ENCODE assay signal across 12 mouse cellular contexts in genomic region chr6:113600543-113601139, GRCm38 (mm10). TPM values are rescaled to one million over a fixed set of nuclear protein-coding genes. Genes with fewer than 3 reads are reported as not detected.
DNase-seq lines count a peak whose midpoint lies in the region; ATAC-seq lines count a peak whose summit lies in the region.
"Had no signal": no experiment of that assay in that cellular context is flagged by ENCODE, and none has a peak within 500 bp of the region (broad histone marks: within the 10 kb centered on the region; RNA-seq: fewer than 3 reads in every experiment).

Gene Fancd2os, minus strand, starts transcription at chr6:113600715.

- H3K9ac ChIP-seq in forebrain, embryonic 11.5 days (ENCODE audit: low read length), result peak within 1 kb of the TSS; percentile 41
- no peak within 1 kb of the TSS for H3K9ac ChIP-seq in forebrain, embryonic 14.5 days (ENCODE audit: low read length)
- no peak within 1 kb of the TSS; the same call in 1 of the 2 replicates for H3K9ac ChIP-seq in midbrain, embryonic 12.5 days (replicated peaks)
- no peak within 1 kb of the TSS for H3K9ac ChIP-seq in midbrain, embryonic 15.5 days
- H3K9ac ChIP-seq in hindbrain, embryonic 16.5 days (ENCODE audit: low read depth, low read length), result 0 out of 2 replicates have a peak within 1 kb of the TSS, but pooled peaks have one; percentile 1
- no peak within 1 kb of the TSS for H3K9ac ChIP-seq in stomach, embryonic 15.5 days
- H3K9ac ChIP-seq: forebrain, postnatal 0 days had no signal

- no peak for ATAC-seq in forebrain, embryonic 11.5 days (replicated peaks; ENCODE audit: low FRiP score)
- ATAC-seq in forebrain, embryonic 14.5 days, result no peak
- ATAC-seq in midbrain, embryonic 12.5 days (ENCODE audit: low FRiP score, low read depth), result 0 out of 2 replicates have a peak, but pooled peaks have one; percentile 8
- ATAC-seq in midbrain, embryonic 15.5 days (replicated peaks), result no peak
- no peak for ATAC-seq in hindbrain, embryonic 16.5 days
- no peak for ATAC-seq in stomach, embryonic 15.5 days (ENCODE audit: insufficient read depth, low FRiP score, low read depth)
- ATAC-seq: forebrain, postnatal 0 days had no signal

- DNase-seq in forebrain, embryonic 11.5 days (ENCODE audit: low spot score), result peak; percentile 63
- DNase-seq in forebrain, embryonic 14.5 days (ENCODE audit: low spot score), result no peak
- no peak for DNase-seq in lung, postnatal 14 days
- DNase-seq in layer of hippocampus, postnatal 10 days (ENCODE audit: low spot score in 2 of 2), result no peak
- DNase-seq: cerebellum, postnatal 10 days; forebrain, postnatal 0 days; layer of hippocampus, adult 9-11 months had no signal

- peaks cover 5% of the 10 kb centered on the region; the same call in 1 of the 2 replicates for H3K4me1 ChIP-seq in forebrain, embryonic 11.5 days (replicated peaks; ENCODE audit: control insufficient read depth, insufficient read depth, low read length)
- H3K4me1 ChIP-seq in forebrain, embryonic 14.5 days (ENCODE audit: control insufficient read depth, insufficient read depth, low read length), result peaks cover 4% of the 10 kb centered on the region
- peaks cover 15% of the 10 kb centered on the region for H3K4me1 ChIP-seq in midbrain, embryonic 12.5 days
- H3K4me1 ChIP-seq in midbrain, embryonic 15.5 days, result peaks cover 5% of the 10 kb centered on the region
- H3K4me1 ChIP-seq in hindbrain, embryonic 16.5 days (ENCODE audit: control insufficient read depth, insufficient read depth, low read depth, low read length), result peaks cover 4% of the 10 kb centered on the region
- peaks cover 9% of the 10 kb centered on the region; the same call in 1 of the 2 replicates for H3K4me1 ChIP-seq in stomach, embryonic 15.5 days

- H3K9me3 ChIP-seq in forebrain, embryonic 11.5 days (ENCODE audit: control insufficient read depth, low read length), result no peaks in the 10 kb centered on the region
- H3K9me3 ChIP-seq in forebrain, embryonic 14.5 days (replicated peaks; ENCODE audit: control insufficient read depth, low read length), result no peaks in the 10 kb centered on the region
- H3K9me3 ChIP-seq in midbrain, embryonic 12.5 days, result no peaks in the 10 kb centered on the region
- no peaks in the 10 kb centered on the region for H3K9me3 ChIP-seq in midbrain, embryonic 15.5 days
- H3K9me3 ChIP-seq in hindbrain, embryonic 16.5 days (ENCODE audit: control insufficient read depth, low read length), result no peaks in the 10 kb centered on the region
- no peaks in the 10 kb centered on the region for H3K9me3 ChIP-seq in stomach, embryonic 15.5 days

- no peak within 1 kb of the TSS for H3K27ac ChIP-seq in forebrain, embryonic 11.5 days (ENCODE audit: low read depth, low read length)
- no peak within 1 kb of the TSS for H3K27ac ChIP-seq in forebrain, embryonic 14.5 days (ENCODE audit: low read depth, low read length)
- H3K27ac ChIP-seq in midbrain, embryonic 12.5 days (replicated peaks), result no peak within 1 kb of the TSS
- no peak within 1 kb of the TSS for H3K27ac ChIP-seq in midbrain, embryonic 15.5 days
- no peak within 1 kb of the TSS for H3K27ac ChIP-seq in hindbrain, embryonic 16.5 days (ENCODE audit: low read depth, low read length)
- no peak within 1 kb of the TSS; the same call in 1 of the 2 replicates for H3K27ac ChIP-seq in stomach, embryonic 15.5 days

- H3K4me3 ChIP-seq in forebrain, embryonic 11.5 days (ENCODE audit: low read depth, low read length), result no peak within 1 kb of the TSS
- no peak within 1 kb of the TSS for H3K4me3 ChIP-seq in forebrain, embryonic 14.5 days (ENCODE audit: low read depth, low read length)
- H3K4me3 ChIP-seq in midbrain, embryonic 12.5 days, result no peak within 1 kb of the TSS
- no peak within 1 kb of the TSS for H3K4me3 ChIP-seq in midbrain, embryonic 15.5 days
- no peak within 1 kb of the TSS for H3K4me3 ChIP-seq in hindbrain, embryonic 16.5 days (ENCODE audit: low read length)
- no peak within 1 kb of the TSS for H3K4me3 ChIP-seq in stomach, embryonic 15.5 days (replicated peaks)

- H3K4me2 ChIP-seq in forebrain, embryonic 11.5 days (ENCODE audit: low read depth, low read length, severe bottlenecking), result peak within 1 kb of the TSS; percentile 21; the same call in 1 of the 2 replicates
- no peak within 1 kb of the TSS for H3K4me2 ChIP-seq in forebrain, embryonic 14.5 days (ENCODE audit: low read length)
- peak within 1 kb of the TSS; percentile 25 for H3K4me2 ChIP-seq in midbrain, embryonic 12.5 days (replicated peaks)
- H3K4me2 ChIP-seq in midbrain, embryonic 15.5 days, result no peak within 1 kb of the TSS
- H3K4me2 ChIP-seq in hindbrain, embryonic 16.5 days (ENCODE audit: low read length), result no peak within 1 kb of the TSS
- H3K4me2 ChIP-seq in stomach, embryonic 15.5 days, result 0 out of 2 replicates have a peak within 1 kb of the TSS, but pooled peaks have one; percentile 3

- H3K36me3 ChIP-seq in forebrain, embryonic 11.5 days (ENCODE audit: control insufficient read depth, insufficient read depth, low read length), result no peaks in the 10 kb centered on the region
- H3K36me3 ChIP-seq in forebrain, embryonic 14.5 days (ENCODE audit: control insufficient read depth, insufficient read depth, low read length), result no peaks in the 10 kb centered on the region
- H3K36me3 ChIP-seq in midbrain, embryonic 12.5 days, result no peaks in the 10 kb centered on the region
- no peaks in the 10 kb centered on the region for H3K36me3 ChIP-seq in midbrain, embryonic 15.5 days (replicated peaks)
- H3K36me3 ChIP-seq in hindbrain, embryonic 16.5 days (ENCODE audit: control insufficient read depth, insufficient read depth, low read length), result no peaks in the 10 kb centered on the region
- H3K36me3 ChIP-seq in stomach, embryonic 15.5 days, result no peaks in the 10 kb centered on the region

- no peaks in the 10 kb centered on the region for H3K27me3 ChIP-seq in forebrain, embryonic 11.5 days (ENCODE audit: control insufficient read depth, insufficient read depth, low read length)
- no peaks in the 10 kb centered on the region for H3K27me3 ChIP-seq in forebrain, embryonic 14.5 days (replicated peaks; ENCODE audit: control insufficient read depth, insufficient read depth, low read length)
- H3K27me3 ChIP-seq in midbrain, embryonic 12.5 days, result no peaks in the 10 kb centered on the region
- no peaks in the 10 kb centered on the region for H3K27me3 ChIP-seq in midbrain, embryonic 15.5 days (replicated peaks)
- H3K27me3 ChIP-seq in hindbrain, embryonic 16.5 days (replicated peaks; ENCODE audit: control insufficient read depth, insufficient read depth, low read length), result no peaks in the 10 kb centered on the region
- H3K27me3 ChIP-seq in stomach, embryonic 15.5 days (replicated peaks), result no peaks in the 10 kb centered on the region

- 48% methylated on average over 23 of the region's 23 CpGs for WGBS in forebrain, embryonic 11.5 days
- WGBS in forebrain, embryonic 14.5 days, result 42% methylated on average over 23 of the region's 23 CpGs
- WGBS in midbrain, embryonic 12.5 days, result 36% methylated on average over 23 of the region's 23 CpGs
- WGBS in midbrain, embryonic 15.5 days, result 32% methylated on average over 23 of the region's 23 CpGs
- 39% methylated on average over 23 of the region's 23 CpGs for WGBS in hindbrain, embryonic 16.5 days
- WGBS in stomach, embryonic 15.5 days, result 40% methylated on average over 23 of the region's 23 CpGs

RNA-seq across cellular contexts. Expression of gene Fancd2os, which starts in this region (rescaled TPM):
- 0.24 TPM in 1 of 2 replicates, not detected in the other for polyA plus RNA-seq in forebrain, embryonic 11.5 days (2014; fragmentation: Nextera tagmentation; extraction: Ambion mirVana)
- polyA plus RNA-seq in forebrain, embryonic 14.5 days (2014; fragmentation: Nextera tagmentation; extraction: Ambion mirVana), result not detected in 2 replicates
- polyA plus RNA-seq in midbrain, embryonic 12.5 days (2016; fragmentation: Nextera tagmentation; extraction: Ambion mirVana), result 0.22 TPM in 1 of 2 replicates, not detected in the other
- 0.20 and 0.27 TPM in 2 replicates for polyA plus RNA-seq in midbrain, embryonic 15.5 days (2015; fragmentation: Nextera tagmentation; extraction: Ambion mirVana)
- polyA plus RNA-seq in hindbrain, embryonic 16.5 days (2015; fragmentation: Nextera tagmentation; extraction: Ambion mirVana), result 0.21 and 0.22 TPM in 2 replicates
- 0.23 TPM in 1 of 2 replicates, not detected in the other for polyA plus RNA-seq in stomach, embryonic 15.5 days (2015; fragmentation: Nextera tagmentation; extraction: Ambion mirVana)
- under 1 TPM in 1 of 2 experiments, not detected in 1; 0.49 TPM for total RNA-seq in layer of hippocampus, postnatal 10 days (2021)
- total RNA-seq: forebrain, postnatal 0 days; liver, adult 2 months had no signal
- polyA plus RNA-seq: forebrain, postnatal 0 days; liver, adult 2 months had no signal

Comparison
In these comparisons a context has a peak if more than half of its experiments do, and no peak if none do; other contexts are left out.
1. Peak in DNase-seq, H3K9ac ChIP-seq and H3K4me2 ChIP-seq in forebrain, embryonic 11.5 days; RNA of the gene not detected or under 1 TPM.
2. Peak in ATAC-seq and H3K4me2 ChIP-seq in midbrain, embryonic 12.5 days; RNA of the gene not detected or under 1 TPM.